Mouse (Mus musculus) spleen, adult 12 weeks (tissue): Measurements from ENCODE around the gene Pacsin2.
"Not testable (repeated sequence)": the region's sequence is repeated elsewhere in the genome, so short reads cannot be mapped to it uniquely, and the experiment has no call there.

Experiments
- DNase-seq: peaks from one replicate; pipeline ENCODE4 v3.0.0; 2022; ENCODE audit warnings: low spot score

Pacsin2 gene

DNA sequence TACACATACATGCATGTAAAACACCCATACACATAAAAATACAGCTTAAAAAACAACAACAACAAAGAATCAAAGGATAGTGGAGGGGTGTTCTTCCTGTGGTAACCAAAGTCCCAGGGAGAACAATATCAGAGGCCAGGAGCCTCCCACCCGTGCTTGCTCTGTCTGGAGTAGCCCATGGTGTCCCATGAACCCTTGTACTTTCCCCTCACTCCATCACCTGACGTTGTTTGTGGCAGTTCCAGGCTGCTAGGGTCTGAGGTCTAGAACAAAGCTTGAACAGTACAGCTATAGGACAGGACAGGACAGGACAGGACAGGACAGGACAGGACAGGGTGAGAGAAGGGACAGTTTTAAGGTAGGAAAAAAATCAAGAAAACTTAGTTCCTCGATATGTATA lies 13.7 kb upstream of the Pacsin2 start:
- no peak for DNase-seq

DNA sequence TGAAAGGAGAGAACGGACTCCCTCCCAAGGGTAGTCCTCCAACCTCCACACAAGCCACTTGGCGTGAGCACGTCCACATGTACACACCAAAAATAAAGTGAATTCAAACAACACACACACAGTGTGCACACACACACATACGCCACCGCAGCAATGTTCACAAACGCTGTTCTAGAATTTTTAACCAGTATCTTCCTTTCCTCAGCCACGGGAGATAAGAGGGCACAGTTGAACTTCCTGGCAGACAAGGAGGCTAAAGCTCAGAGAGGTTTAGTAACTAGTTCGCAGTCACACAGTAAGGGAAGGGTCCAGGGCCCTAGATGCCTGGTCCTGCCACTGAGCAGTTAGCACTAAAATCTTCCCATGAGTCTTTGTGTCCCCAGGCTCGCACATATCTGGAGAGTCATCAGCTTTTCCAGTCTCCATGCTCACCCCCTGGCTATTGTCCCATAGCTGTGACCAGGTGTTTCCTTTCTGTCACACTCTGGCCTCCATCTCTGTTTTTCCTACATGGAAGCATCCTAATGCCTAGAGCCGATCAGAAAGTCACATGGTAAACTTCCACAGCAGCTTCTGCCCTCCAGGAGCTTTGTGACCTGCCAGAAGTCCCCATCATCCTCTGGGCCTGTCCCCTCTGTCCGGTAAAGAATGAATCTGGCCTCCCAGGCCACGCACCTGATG lies 12.3 kb upstream of the Pacsin2 start:
- DNase-seq = no peak

DNA sequence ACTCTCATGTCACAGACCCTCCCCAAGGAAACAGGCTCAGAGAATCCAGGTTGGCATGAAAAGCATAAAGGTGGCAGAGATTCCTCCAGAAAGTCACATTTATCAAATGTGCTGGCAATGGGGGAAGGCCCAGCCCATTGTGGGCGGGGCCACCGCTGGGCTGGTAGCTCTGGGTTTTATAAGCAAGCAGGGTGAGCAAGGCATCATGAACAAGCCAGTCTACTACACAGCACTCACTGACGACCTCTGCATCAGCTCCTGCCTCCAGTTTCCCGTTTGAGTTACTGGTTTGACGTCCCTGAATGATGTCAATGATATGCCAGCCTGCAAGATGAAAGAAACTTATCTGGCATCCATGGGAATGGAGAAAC lies 10.0 kb upstream of the Pacsin2 start:
- peak; percentile 53 for DNase-seq

DNA sequence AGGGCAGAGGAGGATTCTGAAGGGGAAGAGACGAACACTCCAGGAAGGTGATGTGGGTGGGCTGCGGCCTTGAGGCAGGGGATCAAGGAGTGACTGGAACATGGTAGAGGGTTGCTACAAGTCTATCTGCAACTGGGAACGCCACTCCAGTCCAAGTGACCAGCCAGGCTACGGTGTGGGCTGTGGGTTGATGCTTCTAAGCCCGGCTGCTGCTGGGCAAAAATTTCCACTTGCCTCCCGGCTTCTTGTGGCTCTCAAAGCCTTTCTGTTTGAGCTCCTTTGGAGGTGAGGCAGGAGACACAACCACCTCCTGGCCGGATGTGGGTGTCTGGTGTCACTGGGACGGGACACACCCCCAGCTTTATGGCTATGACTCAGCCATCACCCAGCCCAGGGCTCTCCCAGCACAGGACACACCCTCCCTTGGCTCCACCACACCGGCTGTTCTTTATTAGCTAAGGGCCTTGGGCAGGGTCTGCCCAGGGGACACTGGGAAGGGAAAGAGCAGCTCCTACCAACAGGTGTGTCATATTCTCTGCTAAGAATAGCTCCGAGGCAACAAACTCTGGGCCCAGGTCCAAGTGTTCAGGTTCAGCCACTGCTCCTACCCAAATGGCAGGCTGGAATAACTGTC lies 9.5 kb upstream of the Pacsin2 start:
- peak; percentile 72 for DNase-seq

DNA sequence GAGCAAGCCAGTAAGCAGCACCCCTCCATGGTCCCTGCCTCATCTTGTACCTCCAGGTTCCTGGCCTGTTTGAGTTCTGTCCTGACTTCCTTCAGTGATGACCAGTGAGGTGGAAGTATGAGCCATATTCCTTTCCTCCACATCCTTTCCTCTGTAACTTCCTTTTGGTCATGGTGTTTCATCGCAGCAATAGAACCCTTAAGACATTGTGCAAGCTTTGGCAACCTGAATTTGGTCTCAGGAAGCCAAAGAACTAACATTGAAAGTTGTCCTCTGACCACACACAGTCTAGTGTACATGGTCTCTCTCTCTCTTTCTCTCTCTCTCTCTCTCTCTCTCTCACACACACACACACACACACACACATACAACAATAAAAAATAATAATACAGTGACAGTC lies 8.8 kb upstream of the Pacsin2 start:
- no peak for DNase-seq

DNA sequence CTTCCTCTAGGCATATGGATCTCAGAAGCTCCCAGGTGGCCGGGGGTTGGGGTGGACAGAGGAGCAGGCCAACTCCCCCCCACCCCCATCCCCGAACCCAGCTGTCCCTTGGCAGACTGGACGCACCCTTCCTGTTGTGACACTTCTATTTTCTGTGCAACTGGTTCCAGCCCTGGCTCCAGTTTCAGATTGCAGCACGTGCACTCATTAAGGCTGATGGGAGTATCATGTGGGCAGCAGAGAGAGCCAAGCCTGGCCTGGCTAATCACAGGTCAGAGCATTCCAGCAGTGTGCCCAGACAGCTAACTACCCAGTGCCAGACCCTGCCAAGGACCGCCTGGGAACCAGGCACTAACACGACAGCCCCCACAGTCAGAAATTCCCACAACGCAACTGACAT lies 7.1 kb upstream of the Pacsin2 start:
- DNase-seq = no peak

DNA sequence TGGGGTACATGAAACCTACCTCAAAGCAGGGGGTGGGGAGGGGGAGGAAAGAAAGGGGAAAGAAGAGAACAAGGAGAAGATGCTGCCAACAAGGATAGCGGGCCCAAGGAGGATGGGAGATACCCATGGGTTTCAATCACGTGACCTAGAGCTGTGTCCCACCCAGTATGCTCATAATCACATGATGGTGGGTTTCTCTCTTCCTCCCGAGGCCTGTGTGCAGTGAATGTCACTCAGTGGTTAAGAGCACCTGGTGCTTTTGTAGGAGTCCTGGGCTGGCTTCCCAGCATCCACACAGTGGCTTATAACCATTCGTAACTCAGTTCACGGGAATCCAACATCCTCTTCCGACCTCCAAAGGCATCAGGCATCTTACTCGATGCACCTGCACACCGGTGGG lies 6.0 kb upstream of the Pacsin2 start:
- no peak for DNase-seq

DNA sequence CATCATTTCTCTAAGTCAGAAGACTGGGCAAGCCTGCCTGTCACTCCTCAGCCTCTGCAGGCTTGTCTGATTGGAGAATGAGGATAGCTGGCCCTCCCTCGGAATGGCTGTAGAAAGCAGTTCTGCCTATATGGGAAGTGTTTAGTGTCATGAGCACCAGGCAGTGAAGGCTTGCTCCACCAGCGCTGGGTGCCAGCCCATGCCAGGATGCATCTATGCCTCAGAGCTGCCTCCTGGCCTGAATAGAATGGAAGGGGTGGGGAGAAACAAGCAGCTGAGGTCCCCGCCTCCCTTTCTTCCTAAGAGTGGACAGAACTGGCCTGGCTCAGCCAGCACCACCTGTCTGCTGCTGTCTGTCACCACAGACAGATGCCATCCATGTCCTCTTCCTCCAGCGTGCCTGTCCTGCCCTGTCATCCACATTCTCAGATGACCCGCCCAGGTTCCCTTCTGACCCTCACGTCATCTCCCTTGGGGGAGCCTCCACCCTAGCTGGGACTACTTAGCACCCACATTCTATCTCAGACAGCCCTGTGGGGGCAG lies 4.9 kb upstream of the Pacsin2 start:
- no peak for DNase-seq

DNA sequence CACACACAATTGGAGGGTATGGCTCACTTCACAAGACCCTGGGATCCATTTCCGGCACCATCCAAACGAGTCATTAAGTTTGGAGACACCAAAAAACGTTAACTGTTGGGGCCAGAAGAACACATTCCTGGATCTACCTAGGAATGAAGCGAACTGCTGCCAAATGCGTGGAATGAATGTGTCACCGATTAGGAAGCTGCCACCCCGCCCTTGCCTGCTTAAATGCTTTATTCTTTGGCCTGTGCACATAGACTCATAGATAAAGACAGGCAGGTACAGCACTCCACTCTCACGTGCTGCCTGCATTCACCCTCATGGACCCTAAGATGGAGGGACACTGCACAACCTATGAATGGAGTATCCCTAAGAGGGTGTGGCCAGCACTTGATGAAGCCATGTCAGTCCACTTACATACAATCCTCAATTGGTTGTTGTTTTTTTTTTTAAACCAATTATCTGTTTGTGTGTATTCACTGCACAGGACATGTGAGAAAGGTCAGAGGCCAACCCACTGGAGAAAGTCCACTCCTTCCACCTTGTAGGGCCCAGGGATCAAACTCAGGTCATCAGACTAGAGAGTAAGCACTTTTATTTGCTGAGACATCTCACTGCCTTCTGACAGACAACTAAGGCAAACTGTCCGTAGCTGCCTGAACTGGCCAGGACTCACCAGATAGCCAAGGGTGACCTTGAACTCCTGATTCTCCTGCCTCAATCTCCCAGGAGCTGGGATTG lies 3.0 kb upstream of the Pacsin2 start:
- no peak for DNase-seq

DNA sequence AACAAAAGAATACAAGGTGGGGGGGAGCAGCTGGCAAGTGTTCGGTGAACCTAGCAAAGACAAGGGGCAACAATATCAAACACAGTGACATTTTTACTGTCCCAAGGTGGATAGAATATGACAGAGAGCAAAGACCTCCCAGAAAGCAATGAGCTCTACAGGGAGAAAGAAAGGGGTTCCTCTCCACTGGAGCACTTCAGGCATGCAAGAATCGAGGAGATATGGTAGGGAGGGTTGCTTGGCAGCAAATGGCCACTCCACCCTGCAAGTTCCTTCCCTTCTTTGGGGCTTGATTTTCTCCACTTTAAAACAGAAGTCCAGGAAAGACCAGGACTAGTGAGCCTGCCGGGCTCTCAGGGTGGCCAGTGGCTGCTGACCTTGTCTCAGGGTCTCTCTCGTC lies 1.9 kb upstream of the Pacsin2 start:
- DNase-seq = no peak

DNA sequence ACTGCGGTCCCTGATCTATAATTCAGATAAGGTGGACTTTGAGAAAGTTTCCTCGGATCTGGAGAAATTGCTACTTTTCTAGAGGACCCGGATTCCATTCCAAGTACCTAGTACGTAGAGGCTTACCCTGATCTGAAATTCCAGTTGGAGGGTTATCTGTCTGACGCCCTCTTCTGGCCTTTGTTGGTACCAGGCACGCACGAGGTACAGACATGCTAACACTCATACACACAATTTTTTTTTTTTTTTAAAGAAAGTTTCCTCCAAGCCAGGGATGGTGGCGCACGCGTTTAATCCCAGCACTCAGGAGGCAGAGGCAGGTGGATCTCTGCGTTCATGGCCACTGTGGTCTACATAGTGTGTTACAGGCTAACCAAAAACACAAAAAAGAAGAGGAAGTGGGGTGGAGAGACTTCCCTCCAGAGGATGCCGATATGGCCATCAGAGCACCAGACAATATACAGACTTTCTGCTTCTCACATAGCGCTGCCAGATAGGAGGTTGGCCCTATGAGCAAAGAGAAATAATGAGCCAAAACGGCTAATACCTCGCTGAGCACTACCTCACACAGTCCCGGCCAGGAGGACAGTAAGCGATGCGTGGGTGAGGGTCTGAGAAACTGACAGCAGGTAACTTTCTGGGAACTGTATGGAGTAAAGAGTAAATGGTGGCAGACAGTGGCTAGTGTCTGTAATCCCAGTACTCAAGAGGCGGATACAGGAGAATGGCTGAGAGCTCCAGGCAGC lies 672 bp upstream of the Pacsin2 start:
- no peak for DNase-seq

DNA sequence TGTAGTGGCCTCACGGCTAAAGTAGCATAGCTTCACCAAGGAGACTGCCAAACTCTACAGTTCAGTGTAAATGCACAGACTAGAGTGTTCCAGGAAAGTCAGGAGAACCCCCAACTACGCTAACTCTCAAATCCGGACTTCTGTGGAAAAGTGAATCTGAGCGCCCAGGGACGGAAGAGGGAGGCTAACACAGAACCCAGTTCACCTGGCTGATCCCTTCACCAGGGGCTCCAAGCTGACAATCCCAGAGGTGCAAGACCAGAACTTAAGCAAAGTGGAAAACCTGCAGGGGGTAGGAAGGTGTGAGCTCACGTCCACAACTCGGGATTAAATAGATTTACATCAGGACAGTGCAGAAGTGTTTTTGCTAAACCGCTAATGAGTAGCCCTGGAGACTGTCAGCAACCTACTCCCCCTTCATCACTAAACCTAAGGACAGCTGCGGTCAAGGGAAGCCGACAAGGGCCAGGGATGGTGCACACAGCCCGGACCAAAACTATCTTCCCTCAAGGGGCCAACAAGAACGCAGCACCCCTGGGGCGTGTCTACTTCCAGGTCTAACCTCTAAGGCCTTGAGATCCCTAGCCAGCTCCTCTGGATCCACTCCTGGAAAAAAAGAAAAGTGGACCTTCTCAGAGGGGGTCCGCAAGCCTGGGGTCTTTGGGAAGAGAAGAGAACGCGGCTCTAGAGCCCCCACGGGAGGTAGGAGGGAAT lies 880 bp downstream of the Pacsin2 start:
- peak; percentile 22 for DNase-seq

DNA sequence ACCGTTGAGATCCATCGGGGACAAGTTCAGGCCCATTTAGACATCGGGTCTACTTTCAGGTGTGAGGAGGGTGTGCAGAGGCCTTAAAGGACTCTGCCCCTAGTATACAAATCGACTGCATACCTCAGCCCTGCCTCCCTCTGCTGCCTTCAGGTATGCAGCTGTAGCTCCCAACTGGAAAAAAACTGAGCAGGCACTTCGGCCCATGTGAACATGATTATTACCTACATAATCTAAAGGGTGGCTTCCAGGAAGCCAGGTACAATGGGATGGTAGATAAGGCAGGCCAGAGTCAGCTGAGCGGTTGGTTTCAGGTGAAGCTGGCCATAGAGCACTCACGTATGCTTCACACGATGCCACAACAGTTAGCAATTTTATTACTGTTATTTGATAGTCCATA lies 2.1 kb downstream of the Pacsin2 start:
- DNase-seq = not testable (repeated sequence)

DNA sequence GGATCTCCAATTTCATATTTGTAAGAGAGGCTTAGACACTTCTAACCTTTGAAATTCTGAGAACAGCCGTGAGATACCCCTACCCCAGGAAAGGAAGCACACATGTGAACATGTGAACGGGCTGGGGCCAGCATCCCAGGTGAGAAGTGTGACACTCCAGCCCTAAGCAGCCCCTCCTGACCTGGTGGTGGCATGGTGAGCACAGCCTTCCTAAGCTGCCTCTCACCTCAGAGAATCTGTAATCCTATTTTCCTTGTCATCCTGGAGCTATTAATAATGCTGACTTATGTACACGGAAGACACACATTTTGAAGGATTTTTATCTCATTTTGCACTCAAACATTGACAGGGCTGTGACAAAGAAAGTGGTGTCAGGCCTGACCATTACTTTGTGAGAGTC lies 3.5 kb downstream of the Pacsin2 start:
- DNase-seq = no peak

DNA sequence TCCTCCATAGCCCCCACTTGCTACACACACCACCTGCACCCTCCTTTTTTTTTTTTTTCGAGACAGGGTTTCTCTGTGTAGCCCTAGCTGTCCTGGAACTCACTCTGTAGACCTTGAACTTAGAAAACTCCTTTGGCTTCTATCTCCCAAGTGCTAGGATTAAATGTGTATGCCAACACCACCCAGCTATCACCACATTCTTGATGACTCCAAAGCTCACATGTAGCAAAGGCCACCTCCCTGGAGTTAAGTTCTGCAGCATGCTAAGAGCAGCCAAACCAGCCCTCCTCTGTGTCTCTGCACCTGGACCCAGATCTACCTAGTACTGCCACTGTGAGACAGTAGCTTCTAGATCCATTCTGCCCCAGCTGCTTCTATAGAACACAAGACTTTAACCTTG lies 6.9 kb downstream of the Pacsin2 start:
- DNase-seq = no peak

DNA sequence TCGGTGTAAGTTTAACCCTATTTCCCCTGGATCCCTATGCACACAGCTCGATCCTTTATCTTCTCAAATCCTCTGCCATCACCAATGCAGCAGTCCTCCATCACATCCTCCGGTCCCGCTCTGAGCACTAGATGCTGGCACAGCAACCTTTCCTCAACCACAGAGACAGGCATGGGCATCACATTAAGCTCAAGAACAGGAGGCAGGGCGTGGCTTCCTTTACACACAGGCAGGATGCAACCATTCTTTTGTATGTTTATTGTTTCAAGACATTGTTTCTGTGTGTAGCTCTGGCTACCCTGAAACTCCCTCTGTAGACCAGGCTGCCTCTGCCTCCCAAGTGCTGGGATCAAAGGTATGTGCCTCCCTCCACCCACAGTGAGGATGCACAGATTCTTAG lies 8.8 kb downstream of the Pacsin2 start:
- DNase-seq = no peak

DNA sequence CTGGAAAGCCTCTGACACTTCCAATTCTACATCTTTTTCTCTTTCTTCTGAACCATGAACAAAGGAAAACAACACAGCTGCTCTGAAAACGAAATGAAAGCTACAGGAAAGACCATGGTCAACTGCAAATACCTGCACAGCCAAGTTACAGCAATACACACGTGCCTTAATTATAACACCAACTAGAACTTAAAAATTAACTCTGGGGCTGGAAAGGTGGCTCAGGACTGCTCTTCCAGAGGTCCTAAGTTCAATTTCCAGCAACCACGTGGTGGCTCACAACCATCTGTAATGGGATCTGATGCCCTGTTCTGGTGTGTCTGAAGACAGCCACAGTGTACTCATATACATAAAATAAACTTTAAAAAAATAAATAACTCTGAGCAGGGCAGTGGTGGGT lies 9.4 kb downstream of the Pacsin2 start:
- no peak for DNase-seq

DNA sequence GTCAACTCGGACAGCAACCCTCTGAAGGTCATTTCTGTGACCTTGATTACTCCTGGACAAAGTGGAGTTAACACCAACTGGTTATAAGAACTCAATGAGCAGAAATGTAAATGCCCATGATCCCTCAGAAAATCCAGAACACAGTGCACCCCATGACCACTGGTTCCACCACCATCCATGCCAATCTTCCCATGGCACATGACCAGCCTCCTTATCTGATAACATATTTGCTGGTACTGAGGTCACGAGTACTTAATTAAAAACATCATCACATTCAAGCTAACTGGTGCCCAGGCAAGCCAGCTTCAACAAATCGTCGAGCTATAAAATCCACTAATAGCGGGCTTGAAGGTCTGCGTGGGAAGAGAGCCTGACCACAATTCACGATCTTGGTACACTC lies 10.0 kb downstream of the Pacsin2 start:
- no peak for DNase-seq

DNA sequence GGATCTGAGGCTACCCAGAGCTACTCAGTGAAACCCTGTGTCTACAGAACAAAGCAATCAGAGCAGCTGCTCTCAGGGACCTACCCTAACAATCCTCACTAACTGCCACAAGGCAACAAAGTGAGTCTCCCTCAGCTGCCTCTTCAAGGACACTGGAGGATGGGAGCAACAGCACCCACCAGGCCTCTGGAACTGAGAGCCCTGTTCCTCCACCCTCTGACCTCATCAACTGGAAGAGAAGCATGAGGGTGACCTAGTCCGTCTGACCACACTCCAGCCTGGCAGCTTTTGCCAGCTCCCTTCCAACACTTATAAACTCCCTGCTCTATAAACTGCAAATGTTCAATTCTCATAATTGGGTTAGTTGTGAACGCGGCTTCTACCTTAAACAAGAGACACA lies 10.5 kb downstream of the Pacsin2 start:
- DNase-seq = no peak

DNA sequence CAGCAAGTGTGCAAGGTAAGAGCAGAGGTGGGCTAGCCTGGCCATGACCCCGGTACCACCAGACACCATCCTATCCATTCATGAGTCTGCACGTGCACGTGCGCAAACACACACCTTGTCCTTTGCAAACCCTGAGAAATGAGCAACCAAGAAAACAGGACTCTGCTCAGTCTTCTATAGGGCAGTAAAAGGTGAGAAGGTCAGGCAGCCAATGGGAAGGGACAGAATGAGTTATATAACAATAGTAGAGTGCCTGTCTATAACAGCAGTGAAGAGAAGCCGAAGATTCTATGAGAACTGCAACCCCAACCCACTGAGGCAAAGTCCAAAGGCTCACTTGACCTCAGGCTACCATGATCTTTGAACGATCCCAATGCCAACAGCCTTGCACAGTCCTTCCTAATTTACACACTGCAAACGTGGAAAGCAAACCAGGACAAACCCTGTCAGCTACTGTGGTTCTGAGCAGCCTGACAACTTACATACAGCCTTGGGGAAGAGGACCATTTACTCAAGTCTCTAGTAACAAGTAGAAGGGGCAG lies 12.1 kb downstream of the Pacsin2 start:
- no peak for DNase-seq

DNA sequence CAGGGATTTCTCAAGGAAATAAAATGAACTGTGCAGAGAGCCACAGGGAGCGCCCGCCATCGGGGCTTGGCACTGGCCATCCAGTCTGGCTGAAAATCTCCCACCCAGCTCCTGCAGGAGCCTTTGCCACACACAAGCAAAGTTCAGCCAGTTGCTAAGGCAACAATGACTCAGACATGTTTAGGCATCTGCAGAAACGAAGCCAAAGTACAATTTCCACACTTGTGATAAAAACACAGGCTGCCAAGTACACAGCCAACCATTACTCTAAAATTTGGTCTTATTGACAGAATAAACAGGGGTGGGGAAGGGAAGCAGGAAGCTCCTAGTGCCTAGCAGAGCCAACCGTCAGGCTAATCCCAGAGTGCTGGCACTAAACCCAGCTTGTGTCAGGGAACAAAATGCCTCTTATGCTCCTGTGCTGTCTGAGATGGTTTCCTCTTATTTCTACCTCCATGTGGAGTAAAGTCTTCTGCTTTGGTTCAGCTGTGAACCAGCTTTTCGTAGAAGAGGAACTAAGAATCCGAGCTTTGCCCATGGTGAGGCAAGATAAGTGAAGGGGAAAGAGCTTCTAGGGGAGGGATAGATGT lies 12.7 kb downstream of the Pacsin2 start:
- no peak for DNase-seq
